Mouse (Mus musculus): ENCODE measurements around the gene Pwp1. TPM values are rescaled to one million over a fixed set of nuclear protein-coding genes. Genes with fewer than 3 reads are reported as not detected.

Pwp1 gene
- polyA plus RNA-seq, 1 experiment from 2014 or later, result 42.3 TPM

GRCm38 (mm10) chr10:85875812-85876211, 46.5 kb downstream of the Pwp1 start:
- H3K4me2 ChIP-seq (ENCODE audit: low read depth, low read length), result no peak overlapping the region
- ATAC-seq (replicated peaks; ENCODE audit: extremely low read depth, insufficient read depth, low FRiP score), result no peak
- H3K9ac ChIP-seq (ENCODE audit: low read length), result no peak overlapping the region
- H3K27me3 ChIP-seq (ENCODE audit: control insufficient read depth, insufficient read depth, low read length), result no peaks in the 10 kb centered on the region
- no peak overlapping the region for H3K27ac ChIP-seq (ENCODE audit: low read length)
- 90% methylated on average over 5 of the region's 5 CpGs for WGBS
- H3K4me3 ChIP-seq (ENCODE audit: low read length), result no peak overlapping the region
- H3K4me1 ChIP-seq (ENCODE audit: control insufficient read depth, insufficient read depth, low read length), result peaks cover 9% of the 10 kb centered on the region
- no peaks in the 10 kb centered on the region for H3K9me3 ChIP-seq (replicated peaks; ENCODE audit: control insufficient read depth, low read length)
- H3K36me3 ChIP-seq (ENCODE audit: control insufficient read depth, insufficient read depth), result peaks cover 42% of the 10 kb centered on the region

GRCm38 (mm10) chr10:85879886-85880486, 50.7 kb downstream of the Pwp1 start:
- Histone ChIP-seq H3K4me2 (ENCODE audit: low read depth, low read length) (no peak overlapping the region), H3K27ac (ENCODE audit: low read length) (no peak overlapping the region), H3K9ac (ENCODE audit: low read length) (no peak overlapping the region), H3K36me3 (ENCODE audit: control insufficient read depth, insufficient read depth) (peaks cover 67% of the 10 kb centered on the region), H3K27me3 (ENCODE audit: control insufficient read depth, insufficient read depth, low read length) (no peaks in the 10 kb centered on the region), H3K9me3 (replicated peaks; ENCODE audit: control insufficient read depth, low read length) (no peaks in the 10 kb centered on the region), H3K4me3 (ENCODE audit: low read length) (no peak overlapping the region), H3K4me1 (ENCODE audit: control insufficient read depth, insufficient read depth, low read length) (no peaks in the 10 kb centered on the region)
- ATAC-seq (replicated peaks; ENCODE audit: extremely low read depth, insufficient read depth, low FRiP score), result no peak
- 87% methylated on average over 8 of the region's 8 CpGs for WGBS

GRCm38 (mm10) chr10:85916498-85917309, 87.4 kb downstream of the Pwp1 start, which contains the start of gene Prdm4:
Gene Prdm4, minus strand, starts transcription at chr10:85917142.
- WGBS, result under 1% methylated on average over 82 of the region's 90 CpGs
- no peaks in the 10 kb centered on the region for H3K9me3 ChIP-seq (replicated peaks; ENCODE audit: control insufficient read depth, low read length)
- peak; percentile 100 for ATAC-seq (replicated peaks; ENCODE audit: extremely low read depth, insufficient read depth, low FRiP score)
- peak within 1 kb of the TSS; percentile 85 for H3K27ac ChIP-seq (ENCODE audit: low read length)
- H3K4me1 ChIP-seq (ENCODE audit: control insufficient read depth, insufficient read depth, low read length), result peaks cover 12% of the 10 kb centered on the region
- H3K9ac ChIP-seq (ENCODE audit: low read length), result peak within 1 kb of the TSS; percentile 85
- peaks cover 4% of the 10 kb centered on the region; the same call in 1 of the 2 replicates for H3K27me3 ChIP-seq (ENCODE audit: control insufficient read depth, insufficient read depth, low read length)
- peak within 1 kb of the TSS; percentile 84 for H3K4me3 ChIP-seq (ENCODE audit: low read length)
- H3K36me3 ChIP-seq (ENCODE audit: control insufficient read depth, insufficient read depth), result peaks cover 21% of the 10 kb centered on the region
- H3K4me2 ChIP-seq (ENCODE audit: low read depth, low read length), result peak within 1 kb of the TSS; percentile 92

- H3K27ac ChIP-seq (ENCODE audit: low read length), result no peak within 1 kb of the TSS
- ATAC-seq (replicated peaks; ENCODE audit: extremely low read depth, insufficient read depth, low FRiP score), result no peak
- H3K27me3 ChIP-seq (ENCODE audit: control insufficient read depth, insufficient read depth, low read length), result peaks cover 11% of the 10 kb centered on the region; the same call in 1 of the 2 replicates
- no peaks in the 10 kb centered on the region for H3K36me3 ChIP-seq (ENCODE audit: control insufficient read depth, insufficient read depth)
- H3K4me1 ChIP-seq (ENCODE audit: control insufficient read depth, insufficient read depth, low read length), result peaks cover 10% of the 10 kb centered on the region
- peak within 1 kb of the TSS; percentile 57 for H3K4me3 ChIP-seq (ENCODE audit: low read length)
- H3K9ac ChIP-seq (ENCODE audit: low read length), result peak within 1 kb of the TSS; percentile 7; the same call in 1 of the 2 replicates
- peak within 1 kb of the TSS; percentile 84 for H3K4me2 ChIP-seq (ENCODE audit: low read depth, low read length)
- no peaks in the 10 kb centered on the region for H3K9me3 ChIP-seq (replicated peaks; ENCODE audit: control insufficient read depth, low read length)
- WGBS, result 1% methylated on average over 23 of the region's 23 CpGs
Observed at GRCm38 (mm10) chr10:85927676-85928445, 98.6 kb downstream of the Pwp1 start, which contains the start of gene Ascl4. Gene Ascl4, plus strand, starts transcription at chr10:85927681.

- peak; percentile 70 for ATAC-seq (replicated peaks; ENCODE audit: extremely low read depth, insufficient read depth, low FRiP score)
- no peaks in the 10 kb centered on the region for H3K9me3 ChIP-seq (replicated peaks; ENCODE audit: control insufficient read depth, low read length)
- H3K9ac ChIP-seq (ENCODE audit: low read length), result peak overlapping the region; percentile 35; the same call in 1 of the 2 replicates
- no peak overlapping the region for H3K27ac ChIP-seq (ENCODE audit: low read length)
- H3K36me3 ChIP-seq (ENCODE audit: control insufficient read depth, insufficient read depth), result no peaks in the 10 kb centered on the region
- H3K4me2 ChIP-seq (ENCODE audit: low read depth, low read length), result peak overlapping the region; percentile 84
- peaks cover 11% of the 10 kb centered on the region; the same call in 1 of the 2 replicates for H3K27me3 ChIP-seq (ENCODE audit: control insufficient read depth, insufficient read depth, low read length)
- under 1% methylated on average over 63 of the region's 63 CpGs for WGBS
- H3K4me3 ChIP-seq (ENCODE audit: low read length), result peak overlapping the region; percentile 57
- H3K4me1 ChIP-seq (ENCODE audit: control insufficient read depth, insufficient read depth, low read length), result peaks cover 10% of the 10 kb centered on the region
Observed at GRCm38 (mm10) chr10:85928499-85929207, 99.4 kb downstream of the Pwp1 start.

- 54% methylated on average over 11 of the region's 11 CpGs for WGBS
- no peaks in the 10 kb centered on the region for H3K36me3 ChIP-seq (ENCODE audit: control insufficient read depth, insufficient read depth)
- H3K4me1 ChIP-seq (ENCODE audit: control insufficient read depth, insufficient read depth, low read length), result peaks cover 10% of the 10 kb centered on the region
- H3K27me3 ChIP-seq (ENCODE audit: control insufficient read depth, insufficient read depth, low read length), result peaks cover 11% of the 10 kb centered on the region; the same call in 1 of the 2 replicates
- no peaks in the 10 kb centered on the region for H3K9me3 ChIP-seq (replicated peaks; ENCODE audit: control insufficient read depth, low read length)
- no peak overlapping the region for H3K9ac ChIP-seq (ENCODE audit: low read length)
- no peak overlapping the region for H3K4me3 ChIP-seq (ENCODE audit: low read length)
- no peak for ATAC-seq (replicated peaks; ENCODE audit: extremely low read depth, insufficient read depth, low FRiP score)
- H3K4me2 ChIP-seq (ENCODE audit: low read depth, low read length), result peak overlapping the region; percentile 84
- no peak overlapping the region for H3K27ac ChIP-seq (ENCODE audit: low read length)
Observed at GRCm38 (mm10) chr10:85929208-85929591, 99.9 kb downstream of the Pwp1 start.

- no peak overlapping the region for H3K4me3 ChIP-seq (ENCODE audit: low read length)
- no peaks in the 10 kb centered on the region for H3K36me3 ChIP-seq (ENCODE audit: control insufficient read depth, insufficient read depth)
- peaks cover 10% of the 10 kb centered on the region for H3K4me1 ChIP-seq (ENCODE audit: control insufficient read depth, insufficient read depth, low read length)
- H3K27ac ChIP-seq (ENCODE audit: low read length), result no peak overlapping the region
- no peak overlapping the region for H3K9ac ChIP-seq (ENCODE audit: low read length)
- H3K9me3 ChIP-seq (replicated peaks; ENCODE audit: control insufficient read depth, low read length), result no peaks in the 10 kb centered on the region
- peaks cover 11% of the 10 kb centered on the region; the same call in 1 of the 2 replicates for H3K27me3 ChIP-seq (ENCODE audit: control insufficient read depth, insufficient read depth, low read length)
- H3K4me2 ChIP-seq (ENCODE audit: low read depth, low read length), result no peak overlapping the region
- 86% methylated on average over 11 of the region's 11 CpGs for WGBS
- ATAC-seq (replicated peaks; ENCODE audit: extremely low read depth, insufficient read depth, low FRiP score), result no peak
Observed at GRCm38 (mm10) chr10:85929962-85930361, 100.7 kb downstream of the Pwp1 start.

GRCm38 (mm10) chr10:85936280-85936965, 107.1 kb downstream of the Pwp1 start:
- Histone ChIP-seq H3K4me2 (ENCODE audit: low read depth, low read length) (no peak overlapping the region), H3K27me3 (ENCODE audit: control insufficient read depth, insufficient read depth, low read length) (no peaks in the 10 kb centered on the region), H3K4me1 (ENCODE audit: control insufficient read depth, insufficient read depth, low read length) (no peaks in the 10 kb centered on the region), H3K9ac (ENCODE audit: low read length) (no peak overlapping the region), H3K9me3 (replicated peaks; ENCODE audit: control insufficient read depth, low read length) (peaks cover 6% of the 10 kb centered on the region), H3K36me3 (ENCODE audit: control insufficient read depth, insufficient read depth) (peaks cover 51% of the 10 kb centered on the region), H3K4me3 (ENCODE audit: low read length) (no peak overlapping the region), H3K27ac (ENCODE audit: low read length) (no peak overlapping the region)
- 93% methylated on average over 6 of the region's 6 CpGs for WGBS
- no peak for ATAC-seq (replicated peaks; ENCODE audit: extremely low read depth, insufficient read depth, low FRiP score)
